Mouse (Mus musculus): ENCODE results near the gene Ift27. TPM values are rescaled to one million over a fixed set of nuclear protein-coding genes. Genes with fewer than 3 reads are reported as not detected.

The Ift27 gene
- polyA plus RNA-seq, 1 experiment = 56.7 TPM

DNA sequence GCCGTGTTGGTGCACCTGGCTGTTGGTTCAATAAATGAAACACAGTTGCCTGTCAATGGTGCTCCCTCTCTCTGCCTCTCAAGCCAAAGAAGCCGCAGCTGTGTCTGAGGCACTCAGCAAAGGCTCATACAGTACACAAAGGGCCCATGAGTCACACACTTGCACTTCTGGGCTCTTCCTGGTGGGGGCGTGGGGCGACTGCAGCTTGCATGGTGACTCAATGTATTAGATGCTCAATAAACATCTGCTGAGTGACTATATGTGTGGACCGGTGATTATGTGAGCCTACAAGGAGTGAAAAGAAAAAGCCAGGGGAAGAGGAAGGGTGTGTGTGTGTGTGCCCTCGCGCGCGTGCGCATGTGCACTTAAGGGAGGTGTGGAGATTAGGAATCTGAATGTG, 2.3 kb downstream of the Ift27 start:
- TF ChIP-seq POLR2A (IDR thresholded peaks at IDR 0.05; ENCODE audit: borderline replicate concordance, extremely low read depth, insufficient read depth, insufficient read length, poor library complexity, severe bottlenecking) (no peak), CTCF (IDR thresholded peaks at IDR 0.05; ENCODE audit: borderline replicate concordance, extremely low read depth, insufficient read depth, insufficient read length) (no peak)
- no peak for DNase-seq (ENCODE audit: low read depth)

DNA sequence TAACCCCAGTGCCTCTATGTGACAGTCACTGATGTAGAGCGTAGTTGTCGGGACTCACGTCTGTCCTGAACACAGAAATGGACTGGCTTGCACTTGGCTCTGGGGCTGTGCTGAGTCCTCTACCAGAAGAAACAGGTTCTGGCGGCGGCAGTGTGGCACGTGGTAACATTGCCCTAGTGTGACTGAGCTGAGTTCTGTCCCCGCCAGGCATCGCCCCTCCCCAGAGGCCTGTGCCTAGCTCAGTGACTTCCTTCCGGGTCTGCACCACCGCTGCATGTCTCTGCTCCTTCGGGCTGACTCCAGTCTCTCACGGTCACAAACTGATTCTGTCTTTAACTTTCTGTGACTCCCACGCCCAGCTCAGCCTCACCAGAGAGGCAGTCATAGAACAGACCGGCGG, 3.2 kb downstream of the Ift27 start:
- no peak for TF ChIP-seq POLR2A (IDR thresholded peaks at IDR 0.05; ENCODE audit: borderline replicate concordance, extremely low read depth, insufficient read depth, insufficient read length, poor library complexity, severe bottlenecking)
- no peak for TF ChIP-seq CTCF (IDR thresholded peaks at IDR 0.05; ENCODE audit: borderline replicate concordance, extremely low read depth, insufficient read depth, insufficient read length)
- no peak for DNase-seq (ENCODE audit: low read depth)

DNA sequence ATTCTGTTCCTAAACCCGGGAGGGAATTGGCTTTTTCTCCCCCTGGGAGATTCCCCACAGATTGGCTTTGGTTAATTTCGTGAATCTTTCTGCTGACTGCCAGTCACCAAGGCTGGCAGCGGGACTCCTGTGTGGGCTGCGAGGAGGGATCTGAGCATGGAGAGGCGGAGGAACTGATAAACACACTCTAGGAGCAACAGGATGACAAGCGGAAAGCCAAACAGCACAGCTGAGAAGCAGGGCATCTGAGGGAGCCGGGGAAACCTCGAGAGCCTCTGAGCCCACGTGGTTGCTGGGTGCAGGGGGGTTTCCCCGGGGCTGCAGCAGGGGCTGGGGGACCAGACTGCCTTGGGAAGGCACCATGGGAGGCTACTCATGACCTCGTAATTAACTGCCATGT, 4.3 kb downstream of the Ift27 start:
- DNase-seq (ENCODE audit: low read depth) = no peak

DNA sequence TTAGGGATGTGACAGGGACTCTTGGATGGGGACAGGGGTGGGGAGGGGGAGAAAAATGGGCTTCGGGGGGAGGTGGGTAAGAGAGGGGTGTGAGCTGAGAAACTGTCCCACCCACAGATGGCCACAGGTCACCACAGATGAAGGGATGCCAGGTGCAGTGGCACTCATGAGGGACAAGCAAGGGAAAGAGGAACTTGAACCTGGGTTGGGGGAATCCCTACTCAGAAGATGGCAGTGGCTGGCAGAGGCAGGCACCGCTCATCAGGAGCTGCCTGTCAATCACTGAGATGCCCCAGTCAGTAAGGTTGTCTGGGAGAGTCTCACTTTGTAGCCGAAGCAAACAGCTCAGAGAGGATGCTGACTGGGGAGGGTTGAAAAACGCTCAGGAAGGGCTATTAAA, 8.6 kb downstream of the Ift27 start:
- no peak for DNase-seq (ENCODE audit: low read depth)
- TF ChIP-seq POLR2A (IDR thresholded peaks at IDR 0.05; ENCODE audit: borderline replicate concordance, extremely low read depth, insufficient read depth, insufficient read length, poor library complexity, severe bottlenecking) (no peak), CTCF (IDR thresholded peaks at IDR 0.05; ENCODE audit: borderline replicate concordance, extremely low read depth, insufficient read depth, insufficient read length) (no peak)

More for the DNA sequence above, 4.3 kb downstream of the Ift27 start:
- TF ChIP-seq CTCF (IDR thresholded peaks at IDR 0.05; ENCODE audit: borderline replicate concordance, extremely low read depth, insufficient read depth, insufficient read length) = no peak
- no peak for TF ChIP-seq POLR2A (IDR thresholded peaks at IDR 0.05; ENCODE audit: borderline replicate concordance, extremely low read depth, insufficient read depth, insufficient read length, poor library complexity, severe bottlenecking)

DNA sequence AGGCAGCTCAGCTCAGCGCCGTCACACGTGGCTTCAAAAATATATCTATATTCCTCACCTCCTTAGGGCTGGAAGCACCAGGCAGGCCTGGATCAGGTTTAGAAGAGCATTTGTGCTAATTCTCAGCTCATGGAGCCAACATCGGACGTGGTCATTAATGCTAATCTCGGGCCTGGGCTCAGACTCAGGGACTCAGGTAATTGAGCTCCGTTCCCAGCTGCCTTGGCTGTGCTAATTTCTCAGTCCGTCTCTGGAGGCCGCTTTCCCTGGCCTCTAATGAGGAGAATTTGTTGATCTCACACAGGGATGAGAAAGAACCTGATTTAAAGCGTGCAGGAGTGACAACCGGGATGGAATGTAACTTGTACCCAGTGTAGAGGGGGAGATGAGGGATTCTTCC, 9.4 kb downstream of the Ift27 start:
- DNase-seq (ENCODE audit: low read depth) = peak; percentile 66
- TF ChIP-seq POLR2A (IDR thresholded peaks at IDR 0.05; ENCODE audit: borderline replicate concordance, extremely low read depth, insufficient read depth, insufficient read length, poor library complexity, severe bottlenecking) = no peak
- no peak for TF ChIP-seq CTCF (IDR thresholded peaks at IDR 0.05; ENCODE audit: borderline replicate concordance, extremely low read depth, insufficient read depth, insufficient read length)

DNA sequence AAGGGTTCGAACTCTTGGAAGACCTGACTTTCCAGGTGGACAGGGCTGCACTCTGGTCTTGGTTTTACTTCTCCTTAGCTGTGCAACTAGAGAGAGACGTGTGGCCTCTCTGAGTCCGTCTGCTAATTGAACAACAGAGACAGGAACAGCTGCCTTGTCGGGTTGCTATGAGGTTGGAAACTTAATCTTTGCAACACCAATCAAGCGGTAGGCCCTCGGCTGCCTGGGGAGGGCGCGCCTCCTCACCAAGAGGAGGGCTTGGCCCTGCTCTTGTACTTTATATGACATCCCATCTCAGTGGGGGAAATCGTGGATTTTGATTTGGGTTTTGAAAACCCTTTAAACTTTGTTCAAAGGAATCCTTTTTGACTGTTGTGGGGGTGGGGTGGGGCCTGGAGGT, 12.0 kb downstream of the Ift27 start:
- TF ChIP-seq POLR2A (IDR thresholded peaks at IDR 0.05; ENCODE audit: borderline replicate concordance, extremely low read depth, insufficient read depth, insufficient read length, poor library complexity, severe bottlenecking) (no peak), CTCF (IDR thresholded peaks at IDR 0.05; ENCODE audit: borderline replicate concordance, extremely low read depth, insufficient read depth, insufficient read length) (no peak)
- DNase-seq (ENCODE audit: low read depth) = no peak

DNA sequence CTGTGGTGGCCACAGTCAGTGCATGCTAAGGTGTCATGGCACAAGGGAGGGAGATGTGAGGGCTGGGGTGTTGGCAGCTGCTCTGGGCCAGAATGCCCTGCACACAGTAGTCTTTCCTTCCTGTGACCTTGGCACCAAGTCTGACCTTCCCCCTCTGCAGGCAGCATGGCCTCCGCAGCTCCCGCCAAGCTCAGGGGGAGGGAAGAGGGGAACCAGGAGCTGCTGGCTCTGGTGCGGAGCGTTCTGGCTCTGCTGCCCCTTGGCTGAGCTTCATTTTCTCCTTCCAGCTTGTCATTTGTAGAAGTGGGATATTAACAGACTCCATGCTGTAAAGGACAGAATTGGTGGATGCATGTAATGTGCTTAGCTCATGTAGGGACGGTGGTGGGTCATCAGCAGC, 15.6 kb downstream of the Ift27 start:
- DNase-seq (ENCODE audit: low read depth) = no peak
- TF ChIP-seq CTCF (IDR thresholded peaks at IDR 0.05; ENCODE audit: borderline replicate concordance, extremely low read depth, insufficient read depth, insufficient read length) (no peak), POLR2A (IDR thresholded peaks at IDR 0.05; ENCODE audit: borderline replicate concordance, extremely low read depth, insufficient read depth, insufficient read length, poor library complexity, severe bottlenecking) (no peak)

DNA sequence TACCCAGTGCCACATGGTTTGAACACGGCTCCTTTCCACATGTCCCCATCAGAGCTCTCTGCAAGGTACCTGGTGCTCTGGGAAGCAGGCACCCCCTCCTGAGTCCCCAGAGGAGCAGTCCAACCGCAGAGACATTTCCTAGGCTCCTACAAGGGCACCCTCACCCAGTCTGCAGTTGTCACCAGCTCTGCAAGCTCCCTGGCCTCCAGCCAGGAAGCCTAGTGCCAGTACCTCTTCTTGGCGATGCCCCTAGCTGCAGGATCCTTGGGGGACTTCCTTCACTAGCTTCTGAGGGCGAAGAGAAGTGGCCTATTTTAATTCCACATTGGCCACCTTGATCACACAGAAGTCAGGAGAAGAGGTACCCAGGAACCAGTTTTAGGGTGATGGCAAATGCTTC, 16.1 kb downstream of the Ift27 start:
- no peak for DNase-seq (ENCODE audit: low read depth)
- TF ChIP-seq CTCF (IDR thresholded peaks at IDR 0.05; ENCODE audit: borderline replicate concordance, extremely low read depth, insufficient read depth, insufficient read length) (no peak), POLR2A (IDR thresholded peaks at IDR 0.05; ENCODE audit: borderline replicate concordance, extremely low read depth, insufficient read depth, insufficient read length, poor library complexity, severe bottlenecking) (no peak)

DNA sequence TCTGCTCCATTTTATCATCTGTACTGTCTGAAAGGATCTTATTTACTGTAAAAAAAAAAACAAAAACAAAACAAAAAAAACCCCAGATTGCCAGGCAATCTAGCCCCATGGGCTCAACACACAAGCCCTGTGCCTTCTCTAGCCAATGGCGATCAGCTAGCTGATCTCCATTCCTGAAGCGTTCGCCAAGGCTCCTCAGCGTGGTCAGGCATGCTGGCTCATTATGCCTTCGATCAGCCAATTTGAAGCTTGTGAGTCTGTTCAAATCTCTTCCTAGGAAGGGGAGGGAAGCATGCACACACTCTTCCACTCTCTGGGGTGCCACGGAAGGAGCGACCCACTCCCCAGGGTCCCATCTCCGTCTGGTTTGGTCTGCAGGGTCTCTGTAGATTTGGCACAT, 16.6 kb downstream of the Ift27 start:
- DNase-seq (ENCODE audit: low read depth) = no peak
- TF ChIP-seq POLR2A (IDR thresholded peaks at IDR 0.05; ENCODE audit: borderline replicate concordance, extremely low read depth, insufficient read depth, insufficient read length, poor library complexity, severe bottlenecking) = no peak
- TF ChIP-seq CTCF (IDR thresholded peaks at IDR 0.05; ENCODE audit: borderline replicate concordance, extremely low read depth, insufficient read depth, insufficient read length) = no peak

DNA sequence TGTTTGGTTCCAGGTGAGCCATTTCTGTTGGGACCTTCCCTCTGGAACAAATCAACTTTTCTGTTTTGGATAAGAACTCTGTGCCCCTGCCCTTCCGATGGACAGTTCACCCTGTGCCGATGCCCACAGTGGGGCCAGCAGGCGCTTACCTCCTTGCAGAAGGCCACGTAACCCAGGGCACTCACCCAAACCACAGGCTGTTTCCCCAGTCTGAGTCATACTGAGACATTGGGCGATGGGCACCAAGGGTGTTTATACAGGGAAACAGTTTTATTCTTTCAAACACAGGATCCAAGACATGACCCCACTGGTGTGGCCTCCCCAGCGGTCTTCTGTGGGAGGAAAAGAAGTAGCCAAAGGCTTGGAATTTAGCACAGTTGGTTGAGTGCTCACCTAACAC, 18.5 kb downstream of the Ift27 start:
- no peak for DNase-seq (ENCODE audit: low read depth)
- TF ChIP-seq CTCF (IDR thresholded peaks at IDR 0.05; ENCODE audit: borderline replicate concordance, extremely low read depth, insufficient read depth, insufficient read length) (no peak), POLR2A (IDR thresholded peaks at IDR 0.05; ENCODE audit: borderline replicate concordance, extremely low read depth, insufficient read depth, insufficient read length, poor library complexity, severe bottlenecking) (no peak)

DNA sequence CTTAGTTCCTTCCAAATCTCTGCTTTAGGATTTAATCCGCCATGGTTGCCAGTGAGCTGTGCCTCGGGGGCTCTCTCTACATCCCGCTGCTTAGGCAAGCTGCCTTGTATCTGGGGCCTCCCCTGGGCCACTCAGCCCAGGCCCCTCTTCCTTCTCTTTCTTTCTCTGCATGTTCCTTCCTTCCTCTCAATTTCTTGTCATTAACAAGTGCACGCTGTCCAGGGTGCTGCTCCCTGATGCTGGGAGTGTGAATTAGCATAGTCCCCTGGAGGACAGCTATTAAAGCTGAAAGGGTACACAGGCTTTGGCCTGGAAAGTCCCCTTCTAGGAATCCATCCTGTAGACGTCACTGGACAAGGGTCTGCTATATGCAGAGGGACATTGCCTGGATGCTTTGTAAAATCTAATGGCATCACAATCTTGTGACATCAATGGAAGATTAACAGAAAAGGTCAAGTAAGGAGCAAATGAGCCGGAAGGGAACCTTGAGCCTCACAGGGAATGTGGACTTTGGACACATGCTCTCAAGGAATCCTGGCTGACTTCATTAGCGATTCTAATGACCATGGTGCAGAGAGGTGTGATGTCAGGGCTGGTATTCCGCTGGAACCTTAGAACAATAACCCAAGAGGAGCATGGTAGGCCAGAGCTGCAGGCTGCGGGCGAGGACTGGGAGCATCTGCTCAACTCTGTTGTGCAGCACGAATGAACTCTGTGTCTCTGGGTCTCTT, 20.7 kb downstream of the Ift27 start:
- TF ChIP-seq CTCF (IDR thresholded peaks at IDR 0.05; ENCODE audit: borderline replicate concordance, extremely low read depth, insufficient read depth, insufficient read length) (no peak), POLR2A (IDR thresholded peaks at IDR 0.05; ENCODE audit: borderline replicate concordance, extremely low read depth, insufficient read depth, insufficient read length, poor library complexity, severe bottlenecking) (no peak)
- DNase-seq (ENCODE audit: low read depth) = no peak

DNA sequence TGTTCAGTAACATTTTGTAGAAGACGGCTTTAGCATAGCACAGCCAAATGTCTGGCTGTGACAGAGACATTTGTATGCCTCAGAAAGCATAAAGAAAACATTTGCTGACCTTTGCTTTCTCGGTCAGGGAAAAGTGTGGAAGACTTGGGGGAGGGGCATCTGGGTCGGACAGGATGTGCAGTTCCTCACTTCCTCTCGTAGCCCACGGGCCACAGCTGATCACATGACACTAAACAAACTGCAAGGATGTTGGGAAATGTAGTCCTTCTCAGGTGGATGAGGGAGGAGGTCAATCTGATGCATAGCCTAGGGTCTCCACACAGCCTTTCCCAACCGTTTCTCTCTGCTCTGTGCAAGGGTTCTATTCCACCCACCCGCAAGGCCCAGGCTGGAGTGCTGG, 25.3 kb downstream of the Ift27 start:
- peak; percentile 27 for DNase-seq (ENCODE audit: low read depth)
- no peak for TF ChIP-seq CTCF (IDR thresholded peaks at IDR 0.05; ENCODE audit: borderline replicate concordance, extremely low read depth, insufficient read depth, insufficient read length)
- TF ChIP-seq POLR2A (IDR thresholded peaks at IDR 0.05; ENCODE audit: borderline replicate concordance, extremely low read depth, insufficient read depth, insufficient read length, poor library complexity, severe bottlenecking) = no peak
